Mouse (Mus musculus) liver, adult 2 months (tissue): Measurements from ENCODE around the gene Tmem119.
"Not testable (repeated sequence)": the region's sequence is repeated elsewhere in the genome, so short reads cannot be mapped to it uniquely, and the experiment has no call there.

Experiments
- CTCF ChIP-seq: fragments of 200-500 bp; IDR thresholded peaks from 2 replicates; pipeline ENCODE4 v1.5.1; 2011; ENCODE audit warnings: low read depth, low read length, control low read depth
- POLR2A ChIP-seq: fragments of 200-500 bp; IDR thresholded peaks from 2 replicates; pipeline ENCODE4 v1.6.1; 2011; ENCODE audit warnings: low read length, control low read depth; ENCODE audit not compliant: insufficient read depth; ENCODE audit errors: extremely low read depth

DNA sequence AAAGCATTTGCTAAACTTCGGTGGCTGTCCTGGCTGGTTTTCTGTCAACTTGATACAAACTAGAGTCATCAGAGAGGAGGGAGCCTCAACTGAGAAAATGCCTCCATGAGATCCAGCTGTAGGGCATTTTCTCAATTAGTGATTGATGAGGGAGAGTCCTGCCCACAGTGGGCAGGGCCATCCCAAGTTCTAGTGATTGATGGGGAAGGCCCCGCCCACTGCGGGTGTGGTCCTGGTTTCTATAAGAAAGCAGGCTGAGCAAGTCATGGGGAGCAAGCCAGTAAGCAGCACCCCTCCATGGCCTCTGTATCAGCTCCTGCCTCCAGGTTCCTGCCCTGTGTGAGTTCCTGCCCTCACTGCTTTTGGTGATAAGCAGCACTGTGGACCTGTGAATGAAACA is 16.2 kb downstream of the Tmem119 start:
- TF ChIP-seq CTCF, POLR2A: not testable (repeated sequence)
